Mouse (Mus musculus): ENCODE measurements around the gene Mllt3. TPM values are rescaled to one million over a fixed set of nuclear protein-coding genes. Genes with fewer than 3 reads are reported as not detected.

Gene Mllt3
- polyA plus RNA-seq, 1 experiment from 2014 or later, result 34.8 TPM

GRCm38 (mm10) chr4:87737201-87737806 lies 295.9 kb downstream of the Mllt3 start:
- H3K27me3 ChIP-seq (ENCODE audit: insufficient read depth, low read length), result no peaks in the 10 kb centered on the region
- H3K4me1 ChIP-seq (ENCODE audit: insufficient read depth), result no peaks in the 10 kb centered on the region
- H3K9ac ChIP-seq (replicated peaks), result no peak overlapping the region
- H3K27ac ChIP-seq (ENCODE audit: low read depth), result no peak overlapping the region
- 79% methylated on average over 6 of the region's 6 CpGs for WGBS (ENCODE audit: insufficient replicate concordance)
- no peak overlapping the region for H3K4me3 ChIP-seq (ENCODE audit: low read depth, low read length)
- no peak for DNase-seq
- H3K36me3 ChIP-seq (replicated peaks; ENCODE audit: insufficient read depth, low read length), result no peaks in the 10 kb centered on the region
- TF ChIP-seq CTCF (IDR thresholded peaks at IDR 0.05; ENCODE audit: low read depth) (no peak), EP300 (IDR thresholded peaks at IDR 0.05; ENCODE audit: low read depth) (no peak)
- H3K4me2 ChIP-seq (ENCODE audit: low read depth, low read length), result no peak overlapping the region
- no peaks in the 10 kb centered on the region for H3K9me3 ChIP-seq (ENCODE audit: low read length)
- no peak for ATAC-seq

GRCm38 (mm10) chr4:87736779-87737178 lies 296.4 kb downstream of the Mllt3 start:
- DNase-seq (no peak), ATAC-seq (no peak)
- Histone ChIP-seq H3K36me3 (replicated peaks; ENCODE audit: insufficient read depth, low read length) (no peaks in the 10 kb centered on the region), H3K9ac (replicated peaks) (no peak overlapping the region), H3K4me2 (ENCODE audit: low read depth, low read length) (no peak overlapping the region), H3K9me3 (ENCODE audit: low read length) (no peaks in the 10 kb centered on the region), H3K4me3 (ENCODE audit: low read depth, low read length) (no peak overlapping the region), H3K4me1 (ENCODE audit: insufficient read depth) (no peaks in the 10 kb centered on the region), H3K27me3 (ENCODE audit: insufficient read depth, low read length) (no peaks in the 10 kb centered on the region), H3K27ac (ENCODE audit: low read depth) (no peak overlapping the region)
- TF ChIP-seq CTCF (IDR thresholded peaks at IDR 0.05; ENCODE audit: low read depth) (no peak), EP300 (IDR thresholded peaks at IDR 0.05; ENCODE audit: low read depth) (no peak)
- WGBS (ENCODE audit: insufficient replicate concordance), result 59% methylated on average over 3 of the region's 3 CpGs

GRCm38 (mm10) chr4:87731118-87731672 lies 302.0 kb downstream of the Mllt3 start:
- no peaks in the 10 kb centered on the region for H3K36me3 ChIP-seq (replicated peaks; ENCODE audit: insufficient read depth, low read length)
- no peaks in the 10 kb centered on the region for H3K27me3 ChIP-seq (ENCODE audit: insufficient read depth, low read length)
- H3K9me3 ChIP-seq (ENCODE audit: low read length), result no peaks in the 10 kb centered on the region
- no peak overlapping the region for H3K4me2 ChIP-seq (ENCODE audit: low read depth, low read length)
- no peak for TF ChIP-seq EP300 (IDR thresholded peaks at IDR 0.05; ENCODE audit: low read depth)
- no peak for TF ChIP-seq CTCF (IDR thresholded peaks at IDR 0.05; ENCODE audit: low read depth)
- WGBS (ENCODE audit: insufficient replicate concordance), result 73% methylated on average over 5 of the region's 5 CpGs
- H3K27ac ChIP-seq (ENCODE audit: low read depth), result no peak overlapping the region
- ATAC-seq, result no peak
- H3K4me3 ChIP-seq (ENCODE audit: low read depth, low read length), result no peak overlapping the region
- no peak for DNase-seq
- H3K4me1 ChIP-seq (ENCODE audit: insufficient read depth), result no peaks in the 10 kb centered on the region
- H3K9ac ChIP-seq (replicated peaks), result no peak overlapping the region

GRCm38 (mm10) chr4:87728581-87728980 lies 304.6 kb downstream of the Mllt3 start:
- WGBS (ENCODE audit: insufficient replicate concordance), result 55% methylated on average over 1 of the region's 1 CpGs
- ATAC-seq, result no peak

GRCm38 (mm10) chr4:87723448-87723847 lies 309.7 kb downstream of the Mllt3 start:
- Histone ChIP-seq H3K4me3 (ENCODE audit: low read depth, low read length) (no peak overlapping the region), H3K4me2 (ENCODE audit: low read depth, low read length) (no peak overlapping the region), H3K27ac (ENCODE audit: low read depth) (no peak overlapping the region), H3K4me1 (ENCODE audit: insufficient read depth) (no peaks in the 10 kb centered on the region), H3K36me3 (replicated peaks; ENCODE audit: insufficient read depth, low read length) (no peaks in the 10 kb centered on the region), H3K9ac (replicated peaks) (no peak overlapping the region), H3K27me3 (ENCODE audit: insufficient read depth, low read length) (no peaks in the 10 kb centered on the region), H3K9me3 (ENCODE audit: low read length) (no peaks in the 10 kb centered on the region)
- no peak for DNase-seq
- TF ChIP-seq CTCF (IDR thresholded peaks at IDR 0.05; ENCODE audit: low read depth) (no peak), EP300 (IDR thresholded peaks at IDR 0.05; ENCODE audit: low read depth) (no peak)
- WGBS (ENCODE audit: insufficient replicate concordance), result 78% methylated on average over 6 of the region's 6 CpGs
- ATAC-seq, result no peak

More at GRCm38 (mm10) chr4:87728581-87728980, 304.6 kb downstream of the Mllt3 start:
- no peaks in the 10 kb centered on the region for H3K4me1 ChIP-seq (ENCODE audit: insufficient read depth)
- no peak overlapping the region for H3K9ac ChIP-seq (replicated peaks)
- no peaks in the 10 kb centered on the region for H3K9me3 ChIP-seq (ENCODE audit: low read length)
- no peak for TF ChIP-seq CTCF (IDR thresholded peaks at IDR 0.05; ENCODE audit: low read depth)
- TF ChIP-seq EP300 (IDR thresholded peaks at IDR 0.05; ENCODE audit: low read depth), result no peak
- no peaks in the 10 kb centered on the region for H3K27me3 ChIP-seq (ENCODE audit: insufficient read depth, low read length)
- no peak overlapping the region for H3K4me3 ChIP-seq (ENCODE audit: low read depth, low read length)
- no peak overlapping the region for H3K27ac ChIP-seq (ENCODE audit: low read depth)
- DNase-seq, result no peak
- H3K4me2 ChIP-seq (ENCODE audit: low read depth, low read length), result no peak overlapping the region
- H3K36me3 ChIP-seq (replicated peaks; ENCODE audit: insufficient read depth, low read length), result no peaks in the 10 kb centered on the region

Other genes starting within 250 kb of the Mllt3 start
- gene Focad, start 61.3 kb upstream of the Mllt3 start, polyA plus RNA-seq (2015; fragmentation: Nextera tagmentation; extraction: Ambion mirVana), result 3.4 and 3.5 TPM in 2 replicates